Mouse (Mus musculus) heart, embryonic 16.5 days (tissue): Measurements from ENCODE around the gene Gm44596. TPM values are rescaled to one million over a fixed set of nuclear protein-coding genes. Genes with fewer than 3 reads are reported as not detected.
A peak's percentile ranks its signal among the peaks of the same experiment; 100 is the strongest.

Experiments used
- ATAC-seq: fragments of 200-750 bp; cut with Nextera tagmentation; replicated peaks from 2 replicates; pipeline ENCODE4 v1.8.0; 2017; ENCODE audit warnings: moderate number of reproducible peaks; ENCODE audit not compliant: insufficient read depth, low FRiP score; ENCODE audit errors: extremely low read depth
- H3K27ac ChIP-seq: fragments of 300-500 bp; sonication (generic); 2 replicates; pipeline ENCODE4 v1.5.1; 2014; ENCODE audit warnings: mild to moderate bottlenecking, low read length, control low read depth, moderate library complexity
- H3K27me3 ChIP-seq: fragments of 300-500 bp; sonication (generic); 2 replicates; pipeline ENCODE4 v1.6.1; 2014; ENCODE audit warnings: low read length, mixed read lengths; ENCODE audit not compliant: control insufficient read depth, insufficient read depth
- H3K36me3 ChIP-seq: fragments of 300-500 bp; sonication (generic); 2 replicates; pipeline ENCODE4 v1.6.1; 2014; ENCODE audit not compliant: control insufficient read depth, insufficient read depth
- H3K4me1 ChIP-seq: fragments of 300-500 bp; sonication (generic); 2 replicates; pipeline ENCODE4 v1.6.1; 2014; ENCODE audit warnings: low read length, mixed read lengths; ENCODE audit not compliant: control insufficient read depth, insufficient read depth
- H3K4me2 ChIP-seq: fragments of 300-500 bp; sonication (generic); 2 replicates; pipeline ENCODE4 v1.6.1; 2014; ENCODE audit warnings: low read depth, mild to moderate bottlenecking, control low read depth, low read length
- H3K4me3 ChIP-seq: fragments of 300-500 bp; sonication (generic); 2 replicates; pipeline ENCODE4 v1.5.1; 2014; ENCODE audit warnings: mild to moderate bottlenecking, control low read depth, low read length
- H3K9ac ChIP-seq: fragments of 300-500 bp; sonication (generic); 2 replicates; pipeline ENCODE4 v1.6.1; 2014; ENCODE audit warnings: low read length, control low read depth
- H3K9me3 ChIP-seq: fragments of 300-500 bp; sonication (generic); replicated peaks from 2 replicates; pipeline ENCODE4 v1.6.1; 2016; ENCODE audit warnings: low read length; ENCODE audit not compliant: control insufficient read depth
- WGBS: fragments of 180-500 bp; shearing (Covaris S2); extraction: QIAGEN DNeasy Blood & Tissue Kit; methylation state at CpG from one replicate; pipeline ENCODE4 v1.1.7; 2014; 5-methylcytosine and 5-hydroxymethylcytosine counted together
- polyA plus RNA-seq: library from polyadenylated mRNA; unstranded; fragments of >200 nt; fragmentation: Nextera tagmentation; extraction: Ambion mirVana; gene quantifications from 2 replicates; pipeline ENCODE4 v1.2.1, GENCODE M21; 2015

The Gm44596 gene
- polyA plus RNA-seq, 1 experiment from 2014 or later: not detected

- whole genome bisulfite sequencing: 40% methylated on average over 2 of the region's 2 CpGs
- no peak overlapping the region for H3K4me2 ChIP-seq
- H3K27me3 ChIP-seq: no peaks in the 10 kb centered on the region
- ATAC-seq: no peak
- no peaks in the 10 kb centered on the region for H3K9me3 ChIP-seq
- H3K4me1 ChIP-seq: peaks cover 4% of the 10 kb centered on the region; the same call in 1 of the 2 replicates
- no peak overlapping the region for H3K9ac ChIP-seq
- no peak overlapping the region for H3K27ac ChIP-seq
- H3K4me3 ChIP-seq: no peak overlapping the region
- peaks cover 4% of the 10 kb centered on the region; the same call in 1 of the 2 replicates for H3K36me3 ChIP-seq
Observed at GRCm38 (mm10) chr6:128421036-128421435, 45.7 kb downstream of the Gm44596 start.

- no peak overlapping the region for H3K4me2 ChIP-seq
- 78% methylated on average over 3 of the region's 3 CpGs for WGBS
- H3K36me3 ChIP-seq: peaks cover 4% of the 10 kb centered on the region; the same call in 1 of the 2 replicates
- no peak overlapping the region for H3K4me3 ChIP-seq
- H3K9ac ChIP-seq: no peak overlapping the region
- no peak for ATAC-seq
- no peaks in the 10 kb centered on the region for H3K27me3 ChIP-seq
- H3K4me1 ChIP-seq: peaks cover 4% of the 10 kb centered on the region; the same call in 1 of the 2 replicates
- H3K9me3 ChIP-seq: no peaks in the 10 kb centered on the region
- no peak overlapping the region for H3K27ac ChIP-seq
Observed at GRCm38 (mm10) chr6:128421480-128421879, 46.2 kb downstream of the Gm44596 start.

DNA sequence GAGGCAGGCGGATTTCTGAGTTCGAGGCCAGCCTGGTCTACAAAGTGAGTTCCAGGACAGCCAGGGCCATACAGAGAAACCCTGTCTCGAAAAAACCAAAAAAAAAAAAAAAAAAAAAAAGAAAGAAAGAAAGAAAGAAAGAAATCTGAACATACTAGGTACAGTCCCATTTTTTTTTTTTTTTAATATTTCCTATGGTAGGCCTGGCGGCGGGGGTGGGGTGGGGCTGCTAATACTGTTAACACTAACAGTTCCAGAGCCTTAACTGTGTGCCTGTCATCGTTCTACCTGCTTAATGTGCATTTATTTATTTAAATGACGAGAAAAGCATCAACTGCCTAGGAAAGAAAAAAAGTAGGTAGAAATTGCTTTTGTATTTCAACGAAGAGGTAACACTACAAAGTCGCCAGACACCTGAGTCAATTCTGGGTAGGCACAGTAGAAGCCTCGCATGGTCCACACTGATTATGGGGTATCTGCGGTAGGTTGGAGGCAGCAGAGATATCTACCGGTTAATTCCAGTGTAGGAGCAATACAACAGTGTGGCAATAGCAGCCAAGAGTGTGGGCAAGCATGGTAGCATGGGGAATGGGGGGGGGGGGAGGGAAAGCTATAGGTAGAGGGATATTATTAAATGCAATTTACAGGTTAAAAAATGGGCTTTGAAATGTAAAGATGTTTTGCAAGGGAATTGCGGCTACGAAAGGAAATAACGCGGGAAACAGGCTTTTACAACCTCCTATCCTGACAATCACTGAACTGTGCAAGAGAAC is 48.4 kb downstream of the Gm44596 start:
- ATAC-seq: no peak
- WGBS: 39% methylated on average over 15 of the region's 16 CpGs
- Histone ChIP-seq H3K9me3 (no peaks in the 10 kb centered on the region), H3K4me1 (peaks cover 4% of the 10 kb centered on the region; the same call in 1 of the 2 replicates), H3K27me3 (no peaks in the 10 kb centered on the region), H3K4me3 (peak overlapping the region; percentile 76), H3K4me2 (peak overlapping the region; percentile 70), H3K36me3 (peaks cover 6% of the 10 kb centered on the region), H3K27ac (peak overlapping the region; percentile 88), H3K9ac (peak overlapping the region; percentile 74)

- peaks cover 13% of the 10 kb centered on the region for H3K36me3 ChIP-seq
- peak; percentile 97 for ATAC-seq
- peak within 1 kb of the TSS; percentile 77 for H3K4me2 ChIP-seq
- WGBS: under 1% methylated on average over 42 of the region's 42 CpGs
- peak within 1 kb of the TSS; percentile 76 for H3K4me3 ChIP-seq
- peak within 1 kb of the TSS; percentile 88 for H3K27ac ChIP-seq
- peak within 1 kb of the TSS; percentile 74 for H3K9ac ChIP-seq
- H3K4me1 ChIP-seq: peaks cover 4% of the 10 kb centered on the region; the same call in 1 of the 2 replicates
- H3K27me3 ChIP-seq: no peaks in the 10 kb centered on the region
- no peaks in the 10 kb centered on the region for H3K9me3 ChIP-seq
Observed at GRCm38 (mm10) chr6:128424269-128425019, 49.1 kb downstream of the Gm44596 start, which contains the start of gene Itfg2. Gene Itfg2 (minus strand): TSS chr6:128424931.

- peak overlapping the region; percentile 74 for H3K9ac ChIP-seq
- H3K4me2 ChIP-seq: peak overlapping the region; percentile 77
- peaks cover 14% of the 10 kb centered on the region for H3K36me3 ChIP-seq
- WGBS: 20% methylated on average over 9 of the region's 9 CpGs
- ATAC-seq: no peak
- H3K27me3 ChIP-seq: no peaks in the 10 kb centered on the region
- peaks cover 4% of the 10 kb centered on the region; the same call in 1 of the 2 replicates for H3K4me1 ChIP-seq
- H3K4me3 ChIP-seq: peak overlapping the region; percentile 76
- H3K27ac ChIP-seq: peak overlapping the region; percentile 88
- no peaks in the 10 kb centered on the region for H3K9me3 ChIP-seq
Observed at GRCm38 (mm10) chr6:128425046-128425445, 49.7 kb downstream of the Gm44596 start.

GRCm38 (mm10) chr6:128427571-128427970 is 52.3 kb downstream of the Gm44596 start:
- 94% methylated on average over 5 of the region's 5 CpGs for WGBS
- Histone ChIP-seq H3K27ac (no peak overlapping the region), H3K9ac (no peak overlapping the region), H3K4me1 (peaks cover 9% of the 10 kb centered on the region), H3K4me3 (no peak overlapping the region), H3K4me2 (no peak overlapping the region), H3K27me3 (no peaks in the 10 kb centered on the region), H3K9me3 (no peaks in the 10 kb centered on the region), H3K36me3 (peaks cover 36% of the 10 kb centered on the region)
- no peak for ATAC-seq

DNA sequence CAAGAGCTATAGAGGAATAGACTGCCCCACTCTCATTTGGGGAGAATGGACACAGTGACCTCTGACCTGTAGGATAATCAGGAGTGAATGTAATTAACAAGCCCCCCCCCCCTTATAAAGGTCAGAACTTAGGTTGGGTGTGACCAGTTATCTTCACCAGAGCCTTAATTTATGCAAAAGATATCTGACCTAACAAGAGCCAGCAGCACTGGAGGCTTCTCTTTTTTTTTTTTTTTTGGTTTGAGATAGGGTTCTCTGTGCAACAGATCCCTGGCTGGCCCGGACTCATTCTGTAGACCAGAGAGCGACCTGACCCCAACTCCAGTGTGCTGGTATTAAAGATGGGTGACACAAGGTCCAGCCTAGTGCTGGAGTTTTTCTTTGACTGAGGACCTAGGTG is 54.0 kb downstream of the Gm44596 start:
- WGBS: 95% methylated on average over 2 of the region's 2 CpGs
- H3K36me3 ChIP-seq: peaks cover 53% of the 10 kb centered on the region

GRCm38 (mm10) chr6:128429826-128430225 is 54.5 kb downstream of the Gm44596 start:
- Histone ChIP-seq H3K9me3 (no peaks in the 10 kb centered on the region), H3K27me3 (no peaks in the 10 kb centered on the region), H3K9ac (no peak overlapping the region), H3K4me2 (no peak overlapping the region), H3K36me3 (peaks cover 59% of the 10 kb centered on the region), H3K4me1 (peaks cover 12% of the 10 kb centered on the region), H3K4me3 (no peak overlapping the region), H3K27ac (no peak overlapping the region)
- WGBS: 67% methylated on average over 6 of the region's 6 CpGs
- ATAC-seq: no peak

More for the DNA sequence above, 54.0 kb downstream of the Gm44596 start:
- no peaks in the 10 kb centered on the region for H3K27me3 ChIP-seq
- no peaks in the 10 kb centered on the region for H3K9me3 ChIP-seq
- no peak overlapping the region for H3K4me3 ChIP-seq
- no peak for ATAC-seq
- peaks cover 11% of the 10 kb centered on the region for H3K4me1 ChIP-seq
- H3K9ac ChIP-seq: no peak overlapping the region
- H3K4me2 ChIP-seq: no peak overlapping the region
- H3K27ac ChIP-seq: no peak overlapping the region
